Mouse (Mus musculus): Measurements from ENCODE around the gene Fank1. TPM values are rescaled to one million over a fixed set of nuclear protein-coding genes. Genes with fewer than 3 reads are reported as not detected.
A peak's percentile ranks its signal among the peaks of the same experiment; 100 is the strongest.

Fank1 gene
- polyA plus RNA-seq, 2 experiments: 0.30 to 0.31 TPM

GRCm38 (mm10) chr7:133740558-133740957 is 36.1 kb upstream of the Fank1 start:
- Histone ChIP-seq H3K4me1 (ENCODE audit: control insufficient read depth, insufficient read depth, low read length) (no peaks in the 10 kb centered on the region; the same call in 1 of the 2 replicates), H3K27ac (replicated peaks; ENCODE audit: low read depth, low read length) (no peak overlapping the region), H3K9ac (ENCODE audit: low read depth, low read length, severe bottlenecking) (no peak overlapping the region), H3K4me3 (replicated peaks; ENCODE audit: low read length) (no peak overlapping the region), H3K9me3 (ENCODE audit: control insufficient read depth, low read length) (no peaks in the 10 kb centered on the region), H3K27me3 (ENCODE audit: control insufficient read depth, insufficient read depth, low read length) (no peaks in the 10 kb centered on the region), H3K4me2 (replicated peaks; ENCODE audit: low read depth, low read length, severe bottlenecking) (no peak overlapping the region), H3K36me3 (ENCODE audit: control insufficient read depth, insufficient read depth, low read length) (peaks cover 7% of the 10 kb centered on the region; the same call in 1 of the 2 replicates)
- no peak for TF ChIP-seq POLR2A (IDR thresholded peaks at IDR 0.05; ENCODE audit: borderline replicate concordance, extremely low read depth, insufficient read depth, insufficient read length)
- DNase-seq (ENCODE audit: low spot score) (no peak), ATAC-seq (ENCODE audit: low FRiP score, low read depth) (no peak)
- 79% methylated on average over 7 of the region's 7 CpGs for WGBS

- DNase-seq (ENCODE audit: low spot score) (no peak), ATAC-seq (ENCODE audit: low FRiP score, low read depth) (no peak)
- no peak for TF ChIP-seq POLR2A (IDR thresholded peaks at IDR 0.05; ENCODE audit: borderline replicate concordance, extremely low read depth, insufficient read depth, insufficient read length)
- Histone ChIP-seq H3K4me1 (ENCODE audit: control insufficient read depth, insufficient read depth, low read length) (no peaks in the 10 kb centered on the region; the same call in 1 of the 2 replicates), H3K9ac (ENCODE audit: low read depth, low read length, severe bottlenecking) (no peak overlapping the region), H3K27ac (replicated peaks; ENCODE audit: low read depth, low read length) (no peak overlapping the region), H3K4me2 (replicated peaks; ENCODE audit: low read depth, low read length, severe bottlenecking) (no peak overlapping the region), H3K9me3 (ENCODE audit: control insufficient read depth, low read length) (no peaks in the 10 kb centered on the region), H3K36me3 (ENCODE audit: control insufficient read depth, insufficient read depth, low read length) (peaks cover 7% of the 10 kb centered on the region; the same call in 1 of the 2 replicates), H3K27me3 (ENCODE audit: control insufficient read depth, insufficient read depth, low read length) (no peaks in the 10 kb centered on the region), H3K4me3 (replicated peaks; ENCODE audit: low read length) (no peak overlapping the region)
- 89% methylated on average over 12 of the region's 12 CpGs for WGBS
These were observed 33.9 kb upstream of the Fank1 start for GRCm38 (mm10) chr7:133742530-133743325.

GRCm38 (mm10) chr7:133743611-133744010 is 33.0 kb upstream of the Fank1 start:
- WGBS: 71% methylated on average over 4 of the region's 4 CpGs
- H3K4me1 ChIP-seq (ENCODE audit: control insufficient read depth, insufficient read depth, low read length): no peaks in the 10 kb centered on the region; the same call in 1 of the 2 replicates

GRCm38 (mm10) chr7:133744209-133744608 is 32.5 kb upstream of the Fank1 start:
- DNase-seq (ENCODE audit: low spot score): no peak
- Histone ChIP-seq H3K9ac (ENCODE audit: low read depth, low read length, severe bottlenecking) (no peak overlapping the region), H3K9me3 (ENCODE audit: control insufficient read depth, low read length) (no peaks in the 10 kb centered on the region), H3K36me3 (ENCODE audit: control insufficient read depth, insufficient read depth, low read length) (peaks cover 7% of the 10 kb centered on the region; the same call in 1 of the 2 replicates), H3K27ac (replicated peaks; ENCODE audit: low read depth, low read length) (no peak overlapping the region), H3K4me2 (replicated peaks; ENCODE audit: low read depth, low read length, severe bottlenecking) (no peak overlapping the region), H3K4me3 (replicated peaks; ENCODE audit: low read length) (no peak overlapping the region), H3K27me3 (ENCODE audit: control insufficient read depth, insufficient read depth, low read length) (no peaks in the 10 kb centered on the region), H3K4me1 (ENCODE audit: control insufficient read depth, insufficient read depth, low read length) (no peaks in the 10 kb centered on the region; the same call in 1 of the 2 replicates)
- 76% methylated on average over 1 of the region's 1 CpGs for WGBS
- no peak for ATAC-seq (ENCODE audit: low FRiP score, low read depth)
- no peak for TF ChIP-seq POLR2A (IDR thresholded peaks at IDR 0.05; ENCODE audit: borderline replicate concordance, extremely low read depth, insufficient read depth, insufficient read length)

More at GRCm38 (mm10) chr7:133743611-133744010, 33.0 kb upstream of the Fank1 start:
- H3K9ac ChIP-seq (ENCODE audit: low read depth, low read length, severe bottlenecking): no peak overlapping the region
- DNase-seq (ENCODE audit: low spot score) (peak; percentile 35), ATAC-seq (ENCODE audit: low FRiP score, low read depth) (no peak)
- H3K27me3 ChIP-seq (ENCODE audit: control insufficient read depth, insufficient read depth, low read length): no peaks in the 10 kb centered on the region
- peaks cover 7% of the 10 kb centered on the region; the same call in 1 of the 2 replicates for H3K36me3 ChIP-seq (ENCODE audit: control insufficient read depth, insufficient read depth, low read length)
- no peak overlapping the region for H3K27ac ChIP-seq (replicated peaks; ENCODE audit: low read depth, low read length)
- no peak overlapping the region for H3K4me2 ChIP-seq (replicated peaks; ENCODE audit: low read depth, low read length, severe bottlenecking)
- no peak for TF ChIP-seq POLR2A (IDR thresholded peaks at IDR 0.05; ENCODE audit: borderline replicate concordance, extremely low read depth, insufficient read depth, insufficient read length)
- no peak overlapping the region for H3K4me3 ChIP-seq (replicated peaks; ENCODE audit: low read length)
- no peaks in the 10 kb centered on the region for H3K9me3 ChIP-seq (ENCODE audit: control insufficient read depth, low read length)

GRCm38 (mm10) chr7:133744701-133745100 is 32.0 kb upstream of the Fank1 start:
- peak overlapping the region; percentile 12; the same call in 1 of the 2 replicates for H3K9ac ChIP-seq (ENCODE audit: low read depth, low read length, severe bottlenecking)
- no peak overlapping the region for H3K27ac ChIP-seq (replicated peaks; ENCODE audit: low read depth, low read length)
- H3K4me2 ChIP-seq (replicated peaks; ENCODE audit: low read depth, low read length, severe bottlenecking): no peak overlapping the region
- DNase-seq (ENCODE audit: low spot score) (no peak), ATAC-seq (ENCODE audit: low FRiP score, low read depth) (no peak; the same call in 1 of the 2 replicates)
- peaks cover 7% of the 10 kb centered on the region; the same call in 1 of the 2 replicates for H3K36me3 ChIP-seq (ENCODE audit: control insufficient read depth, insufficient read depth, low read length)
- no peak for TF ChIP-seq POLR2A (IDR thresholded peaks at IDR 0.05; ENCODE audit: borderline replicate concordance, extremely low read depth, insufficient read depth, insufficient read length)
- no peaks in the 10 kb centered on the region for H3K9me3 ChIP-seq (ENCODE audit: control insufficient read depth, low read length)
- H3K27me3 ChIP-seq (ENCODE audit: control insufficient read depth, insufficient read depth, low read length): no peaks in the 10 kb centered on the region
- no peak overlapping the region for H3K4me3 ChIP-seq (replicated peaks; ENCODE audit: low read length)
- no peaks in the 10 kb centered on the region; the same call in 1 of the 2 replicates for H3K4me1 ChIP-seq (ENCODE audit: control insufficient read depth, insufficient read depth, low read length)
- 48% methylated on average over 4 of the region's 4 CpGs for WGBS
